Mouse (Mus musculus): ENCODE results near the gene Slc43a3. TPM values are rescaled to one million over a fixed set of nuclear protein-coding genes. Genes with fewer than 3 reads are reported as not detected.
A peak's percentile ranks its signal among the peaks of the same experiment; 100 is the strongest.

Gene Slc43a3
- total and polyA plus RNA-seq, 3 experiments: 59.7 to 80.9 (median 62.5) TPM

GRCm38 (mm10) chr2:84937491-84938150 is 1.2 kb downstream of the Slc43a3 start:
- DNase-seq: no peak

DNA sequence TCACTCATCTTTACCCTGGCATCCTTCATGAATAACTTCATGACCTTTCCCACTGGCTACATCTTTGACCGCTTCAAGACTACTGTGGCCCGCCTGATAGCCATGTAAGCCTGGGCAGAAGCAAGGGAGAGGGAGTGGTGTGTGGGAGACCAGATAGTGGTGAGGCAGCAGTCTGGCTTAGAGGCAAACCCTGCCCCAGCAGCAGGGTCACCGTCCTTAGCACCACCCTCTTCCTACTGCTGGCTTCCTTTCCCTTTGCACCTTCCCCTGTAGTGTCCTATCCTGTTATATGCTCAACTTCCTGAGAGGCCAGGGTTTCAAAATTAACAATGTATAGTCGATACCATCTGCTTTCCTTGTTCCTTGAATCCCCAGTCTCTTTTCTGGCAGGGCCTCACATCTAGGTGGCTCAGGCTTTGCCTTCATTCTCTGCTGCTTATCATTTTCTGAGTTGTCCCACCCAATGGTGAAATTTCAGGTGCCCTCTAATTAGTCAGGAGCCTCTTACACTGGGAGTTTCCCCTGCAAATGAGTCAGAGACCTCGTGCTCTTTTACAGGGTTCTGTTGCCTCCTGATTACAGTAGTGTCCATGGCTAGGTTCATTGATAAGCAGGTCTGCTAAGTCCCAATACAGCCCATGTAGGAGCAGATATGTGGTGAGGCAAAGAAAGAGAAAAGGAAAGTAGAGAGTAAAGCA is 2.0 kb downstream of the Slc43a3 start:
- peak; percentile 46 for DNase-seq

GRCm38 (mm10) chr2:84939306-84939705 is 2.9 kb downstream of the Slc43a3 start:
- DNase-seq: no peak

DNA sequence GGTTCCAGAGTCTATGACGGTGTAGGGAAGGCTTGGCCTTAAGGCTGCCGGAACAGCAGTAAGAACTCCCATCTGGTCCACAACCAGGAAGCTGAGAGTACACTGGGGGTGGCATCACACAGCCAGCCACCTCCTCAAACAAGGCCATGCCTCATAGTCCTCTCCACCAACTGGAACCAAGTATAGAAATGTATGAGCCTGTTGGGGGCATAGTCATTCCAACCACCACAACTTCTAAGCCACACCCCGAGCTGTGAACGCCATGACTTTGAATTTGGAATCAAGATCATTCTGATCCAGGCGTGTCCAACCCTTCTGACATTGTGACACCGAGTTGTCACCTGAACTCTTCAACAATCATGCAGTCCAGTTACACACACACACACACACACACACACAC is 3.3 kb downstream of the Slc43a3 start:
- no peak for DNase-seq

DNA sequence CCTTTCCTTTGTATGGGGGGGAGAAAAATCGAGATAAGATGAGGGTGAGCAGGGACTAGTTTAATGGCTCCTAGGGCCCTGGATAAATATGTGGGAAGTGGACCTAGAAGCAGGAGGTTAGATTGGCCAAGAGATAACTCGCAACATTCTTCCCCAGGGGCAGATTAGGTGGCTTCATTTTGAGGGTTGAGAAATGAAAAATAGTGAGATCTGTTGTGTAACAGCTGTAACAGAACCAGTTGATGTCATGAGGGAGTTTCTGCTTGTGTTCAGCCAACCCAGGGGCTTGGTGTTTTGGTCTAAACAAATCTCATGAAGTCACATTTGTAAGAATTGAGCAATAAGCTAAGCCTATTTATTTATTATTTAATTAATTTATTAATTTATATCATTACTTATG is 5.0 kb downstream of the Slc43a3 start:
- peak; percentile 15 for DNase-seq

DNA sequence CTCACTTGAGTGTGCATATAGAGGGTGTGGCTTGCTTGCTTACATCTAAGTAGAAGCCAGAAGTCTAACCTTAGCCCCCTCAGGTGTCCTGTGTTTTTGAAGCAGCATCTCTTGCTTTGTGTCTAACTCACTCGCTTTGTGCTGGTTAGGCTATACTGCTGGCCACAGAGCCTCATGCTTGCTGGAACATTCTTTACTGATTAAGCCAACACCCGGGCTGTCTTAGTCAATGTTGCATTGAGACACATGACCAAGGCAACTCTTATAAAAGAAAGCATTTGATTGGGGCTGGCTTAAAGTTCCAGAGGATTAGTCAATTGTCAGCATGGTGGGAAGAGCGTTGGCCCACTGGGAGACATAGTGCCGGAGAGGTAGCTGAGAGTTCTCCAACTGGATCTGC is 5.4 kb downstream of the Slc43a3 start:
- no peak for DNase-seq

DNA sequence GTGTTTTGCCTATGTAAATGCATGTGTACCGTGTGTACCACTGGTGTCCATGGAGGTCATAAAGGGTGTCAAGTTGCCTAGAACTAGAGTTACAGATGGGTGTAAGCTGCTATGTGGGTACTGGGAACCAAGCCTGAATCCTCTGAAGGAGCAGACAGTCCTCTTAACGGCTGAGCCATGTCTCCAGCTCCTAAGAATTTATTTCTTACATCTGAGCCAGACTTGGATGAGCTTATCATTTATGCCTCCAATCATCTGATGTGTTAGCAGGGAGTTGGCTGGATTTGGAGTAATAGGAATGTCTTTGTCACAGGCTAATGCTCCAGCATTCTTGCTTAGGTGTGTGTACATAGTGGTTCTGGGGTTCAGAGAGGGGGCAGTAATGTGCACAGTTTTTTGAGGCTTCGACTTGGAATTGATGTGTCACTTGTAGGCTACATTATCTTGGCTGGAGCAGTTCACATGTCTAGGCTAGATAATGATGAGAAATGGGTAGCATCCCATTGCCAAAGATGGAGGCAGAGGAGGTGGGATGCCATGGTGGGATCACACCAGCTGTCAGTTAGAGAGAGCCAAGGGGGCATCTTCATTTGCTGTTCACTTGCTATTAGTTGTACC is 10.9 kb downstream of the Slc43a3 start:
- DNase-seq: no peak

GRCm38 (mm10) chr2:84948252-84948651 is 11.9 kb downstream of the Slc43a3 start:
- DNase-seq: no peak

DNA sequence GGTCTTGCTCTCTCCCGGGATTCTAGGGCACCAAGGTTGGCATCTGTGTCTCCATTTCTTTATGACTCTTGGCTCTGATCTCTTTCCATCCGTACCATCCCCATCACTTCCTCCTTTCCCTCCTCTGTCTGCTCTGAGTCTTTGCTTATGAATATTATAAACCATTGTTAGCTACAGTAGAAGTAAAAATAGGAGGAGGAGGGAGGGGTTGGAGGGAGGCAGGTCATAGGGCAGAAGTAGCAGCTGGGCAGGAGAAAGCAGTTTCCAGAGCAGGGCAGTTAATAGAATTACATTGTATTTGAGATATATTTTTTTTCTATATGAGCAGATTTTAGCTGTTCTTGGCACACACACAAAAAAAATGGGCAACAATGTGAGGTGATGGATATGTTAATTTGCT is 12.3 kb downstream of the Slc43a3 start:
- no peak for DNase-seq

DNA sequence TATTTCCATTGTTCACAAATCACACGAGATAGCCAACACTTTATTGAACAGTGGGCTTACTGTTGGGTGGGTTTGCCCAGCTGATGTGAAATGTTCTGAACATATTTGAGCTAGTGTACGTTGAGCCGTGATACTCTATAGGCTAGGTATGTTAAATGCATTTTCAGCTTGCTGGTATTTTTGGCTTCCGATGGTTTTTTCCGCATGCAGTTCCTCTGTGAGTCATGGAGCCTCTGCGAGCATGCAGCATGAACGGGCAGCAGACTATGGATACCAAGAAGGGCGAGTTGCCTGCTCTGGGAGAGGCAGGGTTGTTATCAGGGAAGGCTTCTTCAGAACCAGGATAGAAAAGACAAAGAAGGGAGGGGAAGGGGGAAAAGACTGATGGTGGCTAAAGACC is 14.6 kb downstream of the Slc43a3 start:
- no peak for DNase-seq

DNA sequence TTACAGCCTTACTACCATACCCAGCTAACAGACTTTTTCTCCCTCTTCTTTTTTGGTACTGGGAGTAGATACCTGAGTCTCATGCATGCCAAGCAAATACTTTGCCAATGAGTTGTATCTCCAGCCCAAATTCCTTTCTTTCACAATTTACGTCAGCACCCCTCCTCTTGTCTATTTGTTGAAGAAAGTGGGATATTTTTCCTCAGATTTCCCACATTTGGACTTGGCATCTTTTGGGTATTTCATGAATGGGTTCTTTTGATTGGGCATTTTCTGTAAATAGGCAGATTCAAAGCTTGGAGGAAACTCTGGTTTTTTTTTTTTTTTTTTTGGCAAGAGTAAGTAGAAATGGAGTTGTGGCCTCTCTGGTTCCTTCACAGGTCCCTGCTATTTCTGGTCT is 15.9 kb downstream of the Slc43a3 start:
- no peak for DNase-seq

DNA sequence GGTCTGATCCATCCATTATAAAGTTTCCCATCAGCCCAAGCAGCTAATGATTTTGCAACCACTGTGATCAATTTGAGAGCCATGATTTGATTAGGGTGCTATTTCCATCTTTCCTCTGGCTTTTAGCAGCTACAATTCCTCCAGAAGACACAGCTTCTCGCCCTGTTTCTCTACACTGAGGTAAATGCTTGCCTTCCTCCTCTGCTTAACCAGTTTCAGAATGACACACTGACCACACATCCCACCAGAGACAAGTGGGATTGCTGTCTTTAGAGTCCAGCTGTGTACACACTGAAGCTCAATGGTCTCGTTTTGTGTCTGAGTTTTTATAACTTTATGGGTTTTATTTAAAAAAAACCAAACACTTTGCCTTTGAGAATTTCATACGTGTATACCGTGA is 16.3 kb downstream of the Slc43a3 start:
- DNase-seq: no peak

GRCm38 (mm10) chr2:84955435-84955834 is 19.1 kb downstream of the Slc43a3 start:
- DNase-seq: no peak

GRCm38 (mm10) chr2:84956274-84956673 is 19.9 kb downstream of the Slc43a3 start:
- peak; percentile 70 for DNase-seq

- no peak for DNase-seq
Measured at GRCm38 (mm10) chr2:84958588-84959264, 22.3 kb downstream of the Slc43a3 start.

DNA sequence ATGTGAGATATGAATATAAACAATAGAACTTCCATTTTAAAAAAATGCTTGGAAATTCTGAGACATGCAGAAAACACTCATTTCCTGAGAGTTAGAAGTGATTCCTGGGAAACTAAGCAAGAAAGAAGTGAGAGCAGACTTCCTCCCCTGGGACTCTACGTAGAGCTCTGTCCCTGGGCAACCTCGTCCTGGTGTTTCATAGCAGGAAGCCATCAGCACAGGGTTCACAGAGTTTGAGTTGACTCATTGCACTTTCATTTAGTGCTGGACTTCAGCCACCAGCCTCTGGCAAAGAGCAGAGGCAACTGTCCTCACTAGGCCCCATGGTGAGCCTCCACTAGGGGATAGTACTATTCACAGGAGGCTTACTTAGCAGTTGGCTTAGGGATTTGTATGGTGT is 24.9 kb downstream of the Slc43a3 start:
- DNase-seq: peak; percentile 87

GRCm38 (mm10) chr2:84961901-84962300 is 25.5 kb downstream of the Slc43a3 start:
- DNase-seq: no peak

GRCm38 (mm10) chr2:84962906-84963507 is 26.6 kb downstream of the Slc43a3 start:
- DNase-seq: no peak

DNA sequence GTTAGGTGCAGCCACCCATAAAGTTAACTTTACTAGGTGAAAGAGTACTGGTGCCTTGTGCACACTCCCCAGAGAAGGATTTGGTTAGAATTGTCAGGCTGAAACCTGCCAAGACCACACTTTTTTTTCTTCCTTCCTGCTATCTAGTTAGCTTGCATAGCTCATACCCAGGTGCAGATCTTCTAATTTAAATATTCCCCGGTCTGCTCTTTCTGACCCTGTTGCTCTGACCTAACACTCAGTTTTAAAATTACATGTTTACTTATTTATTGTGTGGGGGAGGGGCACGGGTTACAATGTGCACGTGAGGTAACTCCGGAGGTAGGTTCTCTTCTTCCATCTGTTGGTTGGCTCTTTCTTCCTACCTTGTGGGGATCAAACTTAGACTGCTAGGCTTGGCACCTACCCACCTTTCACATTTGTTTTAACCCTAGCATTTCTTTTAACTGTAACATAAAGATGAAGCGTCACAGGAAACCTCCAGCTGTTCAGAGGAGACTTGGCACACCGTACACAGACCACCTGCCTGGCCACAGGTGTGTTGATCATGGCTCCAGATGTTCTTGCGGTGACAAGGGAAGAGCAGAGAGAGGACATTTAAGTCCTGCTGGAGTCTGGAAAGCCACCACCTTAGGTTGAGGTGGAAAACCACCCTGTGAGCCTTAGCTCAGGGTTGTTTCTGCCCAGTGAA is 27.9 kb downstream of the Slc43a3 start:
- DNase-seq: no peak

- DNase-seq: no peak
Measured at GRCm38 (mm10) chr2:84967318-84967991, 31.1 kb downstream of the Slc43a3 start.

GRCm38 (mm10) chr2:84975580-84975979 is 39.2 kb downstream of the Slc43a3 start:
- no peak for DNase-seq

All from adrenal gland, adult 2 months (tissue).